Mouse (Mus musculus): Measurements from ENCODE around the gene Ripor2.
A peak's percentile ranks its signal among the peaks of the same experiment; 100 is the strongest.

Gene Ripor2

DNA sequence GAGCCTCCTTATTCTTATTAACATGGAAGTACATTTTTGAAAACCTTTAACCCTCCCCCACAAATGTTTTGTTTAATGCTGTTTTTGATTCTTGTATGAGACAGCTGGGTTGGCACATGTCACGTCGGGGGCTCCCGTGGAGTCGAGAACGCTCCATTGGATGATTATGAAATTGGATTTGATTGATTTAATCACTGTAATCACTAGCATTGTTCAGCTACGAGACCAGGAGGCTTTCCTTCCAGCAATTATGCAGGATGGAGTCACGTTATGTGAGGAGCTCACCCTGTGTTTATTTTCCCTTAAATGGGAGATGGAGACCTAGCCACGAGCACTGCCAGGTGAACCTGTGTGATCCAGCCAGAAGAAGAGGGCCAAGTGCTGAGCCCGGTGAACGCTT is at the start of gene Ripor2:
Gene Ripor2 (plus strand): TSS at position 357 of the 400 bp plus-strand sequence.
- DNase-seq (ENCODE audit: inconsistent ontology term), result no peak

DNA sequence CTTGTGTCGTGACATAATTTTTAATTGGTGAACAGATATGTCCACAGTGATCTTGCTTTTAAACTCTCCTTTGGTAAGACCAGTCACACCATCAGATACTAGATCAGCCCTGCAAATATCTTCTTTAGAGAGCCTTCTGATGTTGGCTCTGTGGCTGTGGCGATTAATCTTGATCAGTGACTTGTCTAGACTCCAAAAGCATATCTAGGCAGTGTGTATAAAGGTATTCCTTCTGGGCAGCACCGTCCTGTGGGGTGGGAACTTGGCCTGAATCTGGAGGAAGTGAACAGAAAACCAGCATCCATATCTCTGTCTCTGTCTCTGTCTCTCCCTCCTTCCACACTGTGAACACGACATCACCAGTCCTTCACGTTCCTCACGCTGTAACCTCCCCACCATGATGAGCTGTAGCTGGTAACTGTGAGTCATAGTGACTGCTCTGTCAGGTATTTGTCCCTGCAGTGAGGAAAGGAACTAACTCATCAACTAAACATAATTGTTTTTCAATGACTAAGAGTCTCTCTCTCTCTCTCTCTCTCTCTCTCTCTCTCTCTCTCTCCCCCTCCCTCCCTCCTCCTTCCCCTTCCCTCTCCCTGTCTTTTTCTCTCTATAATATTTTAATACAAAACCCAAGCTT is 45.3 kb upstream of the Ripor2 start:
- DNase-seq (ENCODE audit: inconsistent ontology term), result peak; percentile 79

DNA sequence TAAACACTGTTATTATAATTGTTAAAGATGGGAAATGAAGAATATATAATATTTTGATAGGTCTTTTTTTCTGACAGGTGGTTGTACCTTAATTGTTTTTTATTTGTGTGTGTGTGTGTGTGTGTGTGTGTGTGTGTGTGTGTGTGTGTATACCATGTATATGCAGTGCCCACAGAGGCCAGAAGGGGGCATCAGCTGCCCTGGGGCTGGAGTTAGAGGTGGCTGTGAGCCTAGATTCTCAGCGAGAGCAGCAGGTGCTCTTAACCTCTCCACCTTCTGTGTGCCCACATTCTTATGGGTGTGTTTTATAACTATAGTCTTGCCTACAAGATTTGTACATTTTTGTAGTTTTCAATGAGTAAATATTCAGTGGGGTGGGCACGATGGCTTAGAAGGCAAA is 44.0 kb upstream of the Ripor2 start:
- DNase-seq (ENCODE audit: inconsistent ontology term), result no peak

DNA sequence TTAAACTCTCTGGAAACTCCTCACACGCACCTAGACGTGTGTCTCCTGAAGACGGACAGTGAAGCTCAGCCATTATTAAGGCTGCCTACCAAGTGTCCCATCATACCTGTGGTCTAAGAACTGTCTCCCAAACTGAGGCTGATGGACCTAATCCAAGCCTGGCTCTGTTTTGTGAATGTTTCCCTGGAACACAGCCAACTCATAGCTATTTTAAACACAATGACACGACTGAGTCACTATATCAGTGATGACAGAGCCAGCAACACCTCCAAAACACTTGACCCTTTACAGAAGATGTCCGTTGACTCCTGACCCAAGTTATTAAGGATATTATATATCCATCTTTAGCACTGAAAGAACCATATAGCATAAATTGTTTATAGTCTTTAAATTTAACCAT is 43.0 kb upstream of the Ripor2 start:
- DNase-seq (ENCODE audit: inconsistent ontology term), result peak; percentile 49

DNA sequence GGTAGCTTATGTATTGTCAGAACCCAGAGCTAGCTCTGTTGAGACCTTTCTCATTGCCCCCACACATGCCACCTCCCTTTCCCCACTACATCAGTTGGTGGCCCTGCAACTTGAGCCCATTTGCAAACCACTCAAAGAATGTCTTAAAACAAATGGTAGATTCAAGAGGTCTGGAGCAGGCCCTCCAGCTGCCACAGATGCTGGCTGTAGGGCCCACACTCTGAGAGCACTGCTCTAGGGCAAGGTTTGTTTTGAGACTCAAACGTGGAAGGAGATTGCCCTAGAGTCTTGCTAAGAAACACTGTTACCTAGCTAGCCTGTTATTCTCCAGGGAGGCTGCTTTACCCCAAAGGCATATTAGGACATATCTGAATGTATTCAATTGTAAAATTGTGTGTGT is 36.3 kb upstream of the Ripor2 start:
- no peak for DNase-seq (ENCODE audit: inconsistent ontology term)

DNA sequence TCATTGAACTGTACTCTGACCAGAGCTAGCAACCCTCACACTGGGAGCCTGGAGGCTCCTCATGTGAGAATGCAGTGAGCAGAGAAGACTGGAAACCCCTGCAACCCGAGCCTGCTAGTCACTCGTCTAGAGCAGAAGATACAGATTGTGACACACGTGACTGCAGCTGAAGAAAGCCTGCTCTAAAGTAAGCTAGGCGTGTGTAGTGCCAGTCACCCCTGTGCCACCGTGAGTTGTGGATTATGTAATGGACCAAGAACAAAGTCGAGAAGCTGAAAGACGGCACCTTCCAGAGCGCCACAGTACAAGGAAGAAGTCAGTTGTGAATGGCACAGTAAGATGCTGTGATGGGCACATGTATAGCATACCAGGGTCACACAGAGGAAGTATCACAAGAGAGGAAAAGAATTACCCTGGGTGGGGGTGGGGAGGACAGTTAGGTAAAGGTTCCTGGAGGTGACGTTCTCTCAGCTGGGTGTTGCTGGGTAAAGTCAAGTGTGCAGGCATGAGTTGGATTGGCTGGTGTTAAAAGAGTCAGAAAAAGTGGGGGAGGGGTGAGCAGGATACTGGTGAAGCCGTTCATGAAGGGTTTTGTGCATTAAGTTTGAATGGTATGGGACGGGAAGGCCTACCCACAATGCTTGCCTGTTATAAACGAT is 35.1 kb upstream of the Ripor2 start:
- DNase-seq (ENCODE audit: inconsistent ontology term), result no peak

DNA sequence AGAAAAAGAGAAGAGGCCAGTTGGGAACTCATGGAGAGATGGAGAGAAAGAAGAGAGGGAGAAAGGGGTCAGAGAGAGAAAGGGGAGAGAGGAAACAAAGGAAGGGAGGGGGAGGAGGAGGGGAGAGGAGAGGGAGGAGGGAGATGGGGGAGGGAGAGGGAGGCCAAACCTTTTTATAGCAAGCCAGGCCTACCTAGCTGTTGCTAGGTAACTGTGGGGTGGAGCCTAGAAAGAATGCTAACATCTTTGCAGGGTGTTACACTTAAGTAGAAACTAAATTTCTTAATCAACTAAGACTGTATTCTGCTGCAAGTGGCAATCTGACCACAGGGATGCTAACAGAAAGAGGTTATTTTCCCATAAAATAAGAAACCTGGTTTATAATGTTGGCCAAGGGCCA is 33.1 kb upstream of the Ripor2 start:
- DNase-seq (ENCODE audit: inconsistent ontology term), result no peak

DNA sequence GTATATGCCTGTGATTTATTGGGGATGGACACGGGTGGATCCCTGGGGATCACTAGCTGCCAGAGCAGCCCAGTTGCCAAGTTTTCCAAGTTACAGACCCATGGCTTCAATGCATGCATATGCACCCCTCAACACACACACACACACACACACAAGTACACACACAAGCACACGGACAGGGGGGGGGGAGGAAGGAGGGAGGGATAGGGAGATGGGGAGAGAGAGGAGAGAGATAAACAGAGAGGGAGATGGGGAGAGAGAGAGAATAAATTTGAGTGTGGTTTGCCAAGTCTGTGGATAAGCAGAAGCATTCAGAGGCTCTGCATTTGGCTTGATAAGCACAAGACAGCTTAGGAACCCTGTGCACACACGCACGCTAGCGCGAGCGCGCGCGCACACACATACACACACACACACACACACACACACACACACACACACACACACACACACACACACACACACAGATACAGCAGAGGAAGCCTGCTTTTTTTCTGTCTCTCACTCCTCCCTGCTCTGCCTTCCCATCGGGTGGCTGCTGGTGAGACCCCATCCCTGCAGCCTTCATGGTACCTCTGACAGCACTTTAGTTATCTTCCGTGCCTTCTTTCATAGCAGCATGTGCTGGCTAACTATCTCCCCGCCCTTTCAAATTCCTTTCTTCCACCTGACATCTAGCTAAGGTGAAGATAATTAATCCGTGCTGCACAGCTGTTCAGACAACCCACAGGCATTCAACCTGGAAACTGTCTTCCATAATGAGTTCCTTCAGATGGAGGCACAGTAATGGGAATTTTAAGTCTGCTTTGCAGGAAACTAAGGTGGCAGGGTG is 30.7 kb upstream of the Ripor2 start:
- no peak for DNase-seq (ENCODE audit: inconsistent ontology term)

DNA sequence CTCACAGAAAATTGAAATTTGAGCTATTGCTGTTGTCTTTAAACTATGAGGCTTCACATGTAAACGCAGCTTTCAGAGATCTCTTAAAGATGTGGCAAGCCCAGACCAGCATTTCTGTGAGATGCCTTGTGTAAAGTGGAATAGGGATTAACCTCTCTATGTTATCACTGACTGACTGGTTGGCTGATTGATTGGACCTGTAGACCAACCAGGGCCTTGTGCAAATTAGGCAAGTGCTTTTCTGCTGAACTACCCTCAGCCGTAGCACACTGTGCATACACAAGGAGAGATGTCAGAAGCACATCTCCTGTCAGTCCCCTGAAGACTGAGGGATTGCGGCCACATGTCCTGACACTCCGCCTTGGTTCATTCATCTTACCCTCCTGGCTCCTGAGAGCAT is 29.9 kb upstream of the Ripor2 start:
- DNase-seq (ENCODE audit: inconsistent ontology term), result no peak

DNA sequence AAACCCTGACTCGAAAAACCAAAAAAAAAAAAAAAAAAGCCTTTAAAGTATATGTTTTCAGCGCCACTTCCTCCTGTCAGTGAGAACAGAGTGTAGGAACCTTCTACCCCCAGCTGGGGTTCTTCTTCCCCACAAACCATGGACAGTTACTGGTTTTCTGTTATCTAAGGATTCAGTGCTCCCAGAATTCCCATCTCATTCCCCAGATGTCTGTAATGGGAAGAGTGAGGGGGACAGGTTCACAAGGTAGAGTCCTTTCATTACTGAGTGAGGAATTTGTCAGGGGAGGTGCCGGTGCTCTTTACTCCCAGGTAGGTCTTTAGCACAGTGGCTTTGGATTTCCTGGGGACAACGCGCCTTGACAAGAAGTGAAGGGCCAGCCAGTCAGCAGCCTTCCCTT is 20.6 kb upstream of the Ripor2 start:
- no peak for DNase-seq (ENCODE audit: inconsistent ontology term)

DNA sequence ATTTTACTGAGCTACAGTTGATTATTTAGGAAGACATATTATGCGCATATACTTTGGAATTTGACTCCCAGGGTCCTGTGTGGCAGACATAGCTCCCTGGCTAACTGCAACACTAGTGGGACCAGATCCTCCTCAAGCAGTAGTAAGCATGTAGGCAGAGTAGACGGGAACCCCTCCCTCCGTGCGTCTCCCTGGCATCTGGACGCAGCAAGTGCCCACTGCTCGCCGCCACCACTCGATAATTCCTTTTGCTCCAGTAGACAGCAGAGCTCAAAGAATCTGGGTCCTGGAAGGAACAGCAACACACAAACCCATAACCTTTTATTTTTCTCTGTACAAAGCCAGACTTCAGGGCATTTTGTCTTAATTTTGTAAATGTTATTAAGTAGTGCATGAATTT is 17.3 kb upstream of the Ripor2 start:
- DNase-seq (ENCODE audit: inconsistent ontology term), result peak; percentile 83

DNA sequence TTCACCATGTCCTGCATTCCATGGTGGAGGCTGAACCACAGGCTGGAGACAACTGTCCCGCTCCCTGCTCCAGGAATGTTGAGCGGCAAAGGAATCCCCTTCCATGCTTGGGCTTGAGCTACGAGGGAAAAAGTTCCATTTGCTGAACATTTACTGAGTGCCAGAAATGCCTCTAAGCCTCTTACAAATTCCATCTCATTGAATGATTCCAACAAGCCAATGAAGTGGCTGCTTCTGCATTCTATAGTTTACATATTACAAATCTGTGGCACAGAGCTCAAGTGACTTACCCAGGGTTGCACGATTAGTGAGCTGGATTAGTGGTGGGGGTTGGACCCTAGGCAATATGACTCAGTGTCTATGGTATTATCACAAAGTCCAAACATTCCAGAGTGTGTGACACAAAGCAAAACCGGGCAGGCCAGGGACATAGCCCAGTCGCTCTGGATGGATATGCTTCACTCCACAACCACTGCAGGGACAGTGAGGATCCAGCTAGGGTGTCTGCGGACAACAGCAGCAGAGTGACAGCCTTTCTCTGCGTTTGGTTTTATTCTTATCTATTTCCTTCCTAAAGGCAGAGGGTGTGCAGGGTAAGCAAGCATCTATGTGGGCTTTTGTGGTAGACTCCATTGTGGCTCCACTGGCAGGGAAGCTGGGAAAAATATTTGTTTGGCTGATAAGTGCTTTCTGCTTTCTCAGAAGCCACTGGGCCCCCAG is 16.6 kb upstream of the Ripor2 start:
- DNase-seq (ENCODE audit: inconsistent ontology term), result peak; percentile 95

DNA sequence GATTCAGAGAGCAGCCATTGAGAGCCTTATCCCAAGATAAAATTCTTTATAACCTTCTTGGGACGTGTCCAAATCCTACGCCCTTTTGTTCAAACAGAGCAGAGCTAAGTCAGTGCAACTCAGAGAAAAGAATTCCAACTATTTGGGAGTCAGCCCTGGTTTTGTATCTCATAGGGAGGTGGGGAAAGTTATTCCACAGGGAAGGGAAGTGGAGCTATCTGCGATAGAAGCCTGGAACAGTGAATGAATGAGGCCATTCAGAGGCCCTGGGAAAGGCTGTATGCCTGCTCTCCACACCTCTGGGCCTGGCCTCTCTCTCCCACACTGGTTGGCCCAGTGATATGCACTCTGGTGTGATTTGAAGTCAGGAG is 16.1 kb upstream of the Ripor2 start:
- DNase-seq (ENCODE audit: inconsistent ontology term), result peak; percentile 92

DNA sequence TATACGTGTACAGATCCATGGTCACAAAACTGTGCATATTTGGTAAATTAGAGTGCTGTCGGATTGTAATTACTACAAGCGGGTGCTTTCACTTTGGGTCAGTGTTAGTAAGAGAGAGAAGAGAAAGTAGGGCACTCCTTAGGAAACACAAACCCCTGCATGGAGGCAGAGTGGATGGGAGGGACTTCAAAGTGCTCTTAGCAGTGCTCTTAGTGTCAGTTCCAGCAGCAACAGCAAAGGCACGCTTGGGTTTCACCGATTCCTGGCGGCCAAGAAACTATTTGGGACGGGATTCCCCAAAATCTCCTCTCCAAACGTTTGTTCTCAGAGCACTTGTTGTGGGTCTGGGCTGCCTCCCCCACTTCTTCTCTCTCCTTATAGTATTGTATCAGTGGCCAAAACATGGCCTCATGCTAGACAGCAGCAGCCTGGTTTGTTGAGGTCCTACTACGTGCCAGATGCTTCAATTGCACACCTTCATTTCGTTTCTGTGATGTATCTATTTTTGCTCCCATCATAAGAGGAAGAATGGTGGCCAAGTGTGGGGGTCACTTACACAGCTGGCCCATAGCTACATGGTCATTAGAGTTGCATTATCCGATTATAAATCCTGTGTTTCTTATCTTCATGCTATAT is 14.7 kb upstream of the Ripor2 start:
- DNase-seq (ENCODE audit: inconsistent ontology term), result no peak

DNA sequence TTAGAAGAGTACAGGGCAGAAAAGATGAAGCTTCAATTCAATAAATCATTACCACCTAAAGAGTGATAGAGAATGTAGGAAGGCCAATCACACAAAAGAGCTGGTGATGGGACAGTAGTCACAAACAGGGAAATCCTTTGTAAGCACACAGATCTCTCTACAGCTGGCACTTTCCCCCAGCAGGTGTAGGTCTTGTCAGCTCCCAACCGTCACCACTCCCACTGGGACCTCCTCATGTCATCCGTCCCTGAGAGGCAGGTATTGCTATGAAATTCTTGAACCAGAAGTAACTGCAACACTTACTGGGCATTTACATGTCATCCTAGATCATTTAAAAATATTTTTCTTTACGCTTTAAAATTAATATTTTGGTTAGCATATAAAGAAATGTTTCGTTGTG is 12.9 kb upstream of the Ripor2 start:
- DNase-seq (ENCODE audit: inconsistent ontology term), result no peak

DNA sequence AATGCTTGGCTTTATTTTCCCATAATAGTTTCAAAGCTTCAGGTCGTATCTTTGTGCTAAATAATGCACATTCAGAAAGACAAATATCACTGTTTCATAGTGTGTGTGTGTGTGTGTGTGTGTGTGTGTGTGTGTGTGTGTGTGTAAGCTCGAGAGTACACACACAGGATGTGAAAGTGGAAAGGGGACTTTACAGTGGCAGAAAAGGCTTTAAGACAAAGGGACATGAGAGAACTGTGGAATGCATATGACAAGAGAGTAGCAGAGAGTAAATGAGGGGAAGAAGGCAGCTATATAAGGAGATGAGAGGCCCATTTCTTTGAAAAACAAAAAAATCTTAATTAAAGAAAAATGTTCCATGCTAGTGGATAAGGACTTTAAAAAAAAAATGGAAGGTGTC is 11.3 kb upstream of the Ripor2 start:
- DNase-seq (ENCODE audit: inconsistent ontology term), result no peak

DNA sequence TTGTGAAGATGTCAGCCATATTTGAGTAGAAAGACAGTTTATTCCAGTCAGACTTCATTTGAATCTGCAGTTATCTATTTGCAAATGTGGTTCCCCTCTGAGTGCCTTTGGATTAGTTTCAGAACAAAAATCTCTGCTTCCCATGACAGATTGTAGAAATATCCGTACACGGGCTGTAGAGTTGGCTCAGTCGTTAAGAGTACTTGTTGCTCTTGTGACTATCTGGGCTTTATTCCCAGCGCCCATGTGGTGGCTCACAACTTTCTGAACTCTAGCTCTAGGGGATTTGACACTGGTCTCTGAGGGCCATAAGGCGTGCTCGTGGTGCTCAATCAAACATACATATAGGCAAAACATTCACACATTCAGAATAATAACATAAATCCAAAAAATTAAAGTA is 10.1 kb upstream of the Ripor2 start:
- DNase-seq (ENCODE audit: inconsistent ontology term), result no peak

DNA sequence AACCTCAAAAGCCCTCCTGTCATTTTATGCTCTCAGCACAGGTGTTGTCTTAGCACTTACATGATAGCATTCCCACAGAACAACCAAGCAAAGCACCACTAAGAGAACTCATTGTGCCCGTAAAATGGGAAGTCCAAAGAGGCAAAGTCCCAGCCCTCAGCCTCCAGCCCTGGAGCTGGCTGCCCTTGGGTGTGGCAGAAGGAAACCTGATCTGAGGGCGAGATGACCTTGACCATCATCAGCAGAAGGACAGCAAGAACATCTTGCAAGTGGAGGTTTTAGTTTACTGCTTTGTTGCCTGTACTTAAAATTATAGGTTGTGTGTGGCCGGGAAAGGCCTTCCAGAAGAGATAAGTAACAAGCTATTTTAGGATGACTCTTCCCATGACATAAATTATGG is 6.9 kb upstream of the Ripor2 start:
- DNase-seq (ENCODE audit: inconsistent ontology term), result no peak

DNA sequence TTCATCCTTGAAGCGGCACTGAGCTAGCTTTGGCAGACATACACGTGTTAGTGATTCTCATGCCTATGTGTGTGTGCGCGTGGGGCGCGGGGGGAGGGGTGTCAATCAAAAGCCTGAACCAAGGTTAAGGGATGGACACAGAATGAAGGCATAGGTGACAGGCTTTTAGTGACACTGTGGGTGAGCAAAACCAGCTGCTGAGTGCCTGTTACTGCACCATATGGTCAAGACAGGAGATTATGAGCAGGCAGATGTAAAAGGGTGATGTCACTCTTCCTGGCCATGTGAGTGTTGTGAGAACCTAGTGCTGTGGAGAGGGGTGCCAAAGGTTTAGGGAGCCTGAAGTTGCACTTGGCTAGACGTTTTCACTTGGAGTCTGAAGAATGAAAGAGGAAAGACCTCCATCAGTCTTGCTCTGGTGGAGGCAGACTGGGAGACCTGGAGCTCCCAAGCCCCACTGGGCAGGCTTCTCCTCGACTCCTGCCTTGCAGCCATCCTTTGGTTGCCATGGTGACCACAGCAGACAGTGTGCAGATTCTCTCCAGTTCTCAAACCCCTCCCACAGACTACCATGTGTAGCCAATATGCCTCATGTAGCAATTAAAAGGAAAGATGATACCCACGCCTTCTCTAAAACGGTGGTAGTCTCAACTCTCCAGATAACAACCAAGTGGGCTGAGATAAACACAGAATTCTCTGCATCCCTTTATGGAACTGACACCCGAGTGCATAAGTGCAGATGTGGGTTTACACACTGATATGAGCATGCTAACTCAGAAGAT is 5.5 kb upstream of the Ripor2 start:
- DNase-seq (ENCODE audit: inconsistent ontology term), result no peak

DNA sequence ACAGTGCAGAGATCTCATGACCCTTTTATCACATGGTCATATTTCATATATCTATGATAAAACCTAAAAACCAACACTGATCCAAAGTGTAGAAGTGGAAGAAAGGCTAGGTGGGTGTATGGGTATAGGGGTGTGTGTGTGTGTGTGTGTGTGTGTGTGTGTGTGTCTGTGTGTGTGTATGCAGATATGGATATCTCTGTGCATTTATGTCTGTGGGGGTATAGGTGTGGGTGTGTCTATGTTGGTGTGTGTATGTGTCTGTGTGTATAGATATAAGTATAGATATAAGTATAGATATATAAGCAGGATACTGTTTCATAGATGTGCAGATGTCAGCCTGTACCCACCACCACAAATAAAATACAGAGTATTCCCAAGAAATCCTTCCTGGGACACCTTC is 3.7 kb upstream of the Ripor2 start:
- no peak for DNase-seq (ENCODE audit: inconsistent ontology term)

DNA sequence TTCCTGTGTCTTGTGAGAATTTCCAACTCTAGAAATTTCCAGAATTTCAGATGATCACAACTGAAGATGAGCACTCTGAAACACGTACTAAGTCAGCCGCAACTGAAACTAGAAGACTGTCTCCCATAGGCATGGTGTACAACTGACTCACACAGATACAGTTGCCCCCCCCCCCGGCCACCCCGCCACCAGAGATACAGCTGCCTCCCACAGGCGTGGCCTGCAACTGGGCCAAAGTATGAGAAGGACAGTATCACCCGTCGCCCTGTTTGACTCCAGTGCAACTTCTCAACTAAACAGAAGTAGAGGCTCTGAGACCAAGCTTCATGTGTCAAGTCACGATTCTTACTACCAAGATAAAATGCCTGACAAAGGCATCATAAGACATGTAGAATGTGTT is 1.2 kb upstream of the Ripor2 start:
- DNase-seq (ENCODE audit: inconsistent ontology term), result no peak
